Mouse (Mus musculus): ENCODE data around the gene Fahd2a.

GRCm38 (mm10) chr2:127444055-127444789, at the start of gene Fahd2a:
- TF ChIP-seq CTCF (IDR thresholded peaks at IDR 0.05; ENCODE audit: extremely low read depth, insufficient read depth, insufficient read length, insufficient replicate concordance), result no peak
- TF ChIP-seq POLR2A (IDR thresholded peaks at IDR 0.05; ENCODE audit: low read depth, low read length), result 0 out of 2 replicates have a peak, but pooled peaks have one; percentile 7
